Mouse (Mus musculus) common myeloid progenitor, adult 5-6 weeks (primary cell): ENCODE results near the gene Dynlt1f. TPM values are rescaled to one million over a fixed set of nuclear protein-coding genes. Genes with fewer than 3 reads are reported as not detected.
"Not testable (repeated sequence)": the region's sequence is repeated elsewhere in the genome, so short reads cannot be mapped to it uniquely, and the experiment has no call there.

Source experiments
- ATAC-seq: replicated peaks from 2 replicates; pipeline ENCODE4 v1.8.0; 2016; ENCODE audit warnings: low read depth, mild to moderate bottlenecking, moderate TSS enrichment, inconsistent platforms; ENCODE audit not compliant: poor library complexity, severe bottlenecking
- total RNA-seq: library from RNA; stranded (forward); fragments of 200-1000, 187-1606 nt; gene quantifications from 2 replicates; pipeline ENCODE4 v1.2.3, GENCODE M21; 2017

Gene Dynlt1f
- total RNA-seq, 1 experiment from 2014 or later: 97.8 TPM

DNA sequence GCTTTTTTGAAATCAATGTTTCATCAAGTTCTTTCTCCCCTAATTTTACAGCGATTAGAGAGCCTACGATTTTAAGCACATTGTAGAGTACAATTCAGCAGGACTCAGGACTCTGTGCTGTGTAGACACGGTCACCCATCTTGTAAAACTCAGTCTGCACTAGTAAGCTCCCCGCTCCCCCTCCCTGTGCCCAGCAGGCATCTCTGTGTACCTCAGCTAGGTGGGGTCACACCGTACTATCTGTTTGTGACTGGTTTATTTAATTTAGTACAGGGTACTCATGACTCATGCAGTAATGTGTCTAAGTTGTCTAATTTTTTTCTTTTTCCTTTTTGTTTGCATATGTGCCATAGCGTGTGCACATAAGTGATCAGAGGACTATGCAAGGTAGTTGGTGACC lies 22.9 kb downstream of the Dynlt1f start:
- not testable (repeated sequence) for ATAC-seq

DNA sequence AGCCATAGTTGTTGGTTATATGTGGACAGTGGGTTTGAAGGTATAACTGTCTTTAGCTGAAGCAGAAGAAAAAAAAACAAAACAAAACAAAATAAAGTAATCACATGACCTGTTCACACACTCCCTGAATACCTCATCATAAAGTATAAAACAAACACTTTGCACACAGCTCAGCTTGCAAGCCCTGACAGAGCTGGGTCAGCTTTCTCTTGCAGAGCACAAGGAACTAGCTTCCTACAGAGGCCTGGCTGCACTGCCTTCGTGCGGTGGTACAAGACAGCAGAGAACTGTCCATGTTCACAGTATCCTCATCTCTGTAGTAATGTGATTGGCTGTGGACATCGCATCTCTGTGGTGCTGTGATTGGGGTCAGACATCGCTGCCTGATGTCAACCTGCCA lies 25.3 kb downstream of the Dynlt1f start:
- ATAC-seq: not testable (repeated sequence)

DNA sequence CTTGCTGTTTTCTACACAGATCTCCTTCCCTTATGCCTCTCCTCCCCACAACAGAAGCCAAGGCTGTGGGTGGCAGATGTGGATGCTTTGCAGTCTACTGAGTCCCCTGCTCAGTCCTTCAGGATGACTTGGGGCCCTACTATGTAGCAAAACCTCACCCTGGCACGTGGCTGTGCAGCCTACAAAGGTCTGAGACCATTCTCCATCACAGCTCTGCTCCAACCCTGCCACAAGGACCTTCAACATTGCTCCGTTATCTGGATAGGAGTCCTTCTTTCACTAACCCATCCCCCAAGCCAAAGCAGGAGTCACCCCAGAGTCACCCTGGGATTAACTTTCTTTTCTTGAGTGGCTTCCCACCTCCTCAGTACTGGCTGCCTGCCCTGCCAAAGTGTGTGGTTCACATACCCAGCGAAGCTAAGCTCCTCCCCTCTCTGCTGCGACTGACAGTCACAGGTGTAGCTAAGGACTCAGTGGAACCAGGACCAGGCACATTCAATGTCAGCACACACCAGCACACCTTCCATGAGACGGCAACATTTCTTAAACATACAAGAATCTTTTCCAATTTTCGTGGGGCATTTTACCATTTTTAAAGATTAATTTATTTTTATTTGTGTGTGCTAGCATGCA lies 30.7 kb downstream of the Dynlt1f start:
- not testable (repeated sequence) for ATAC-seq

DNA sequence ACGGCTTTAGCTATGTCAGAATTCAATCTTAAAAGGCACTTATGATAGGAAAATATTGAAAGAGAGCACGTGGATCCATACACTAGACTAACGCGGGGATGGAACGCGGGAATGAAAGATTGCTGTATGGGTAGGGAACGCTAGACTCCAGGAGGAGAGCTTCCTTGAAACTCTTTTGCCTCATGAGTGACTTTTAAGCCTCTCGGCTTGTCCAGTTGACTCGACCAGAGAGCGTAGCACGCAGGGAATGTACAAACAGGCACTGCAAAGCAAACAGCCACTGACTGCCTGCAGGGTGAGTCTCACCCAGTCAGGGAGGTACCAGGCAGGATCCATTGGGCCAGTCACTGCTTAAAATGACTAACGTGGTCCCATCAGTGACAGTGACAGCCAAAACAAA lies 33.7 kb downstream of the Dynlt1f start:
- not testable (repeated sequence) for ATAC-seq

DNA sequence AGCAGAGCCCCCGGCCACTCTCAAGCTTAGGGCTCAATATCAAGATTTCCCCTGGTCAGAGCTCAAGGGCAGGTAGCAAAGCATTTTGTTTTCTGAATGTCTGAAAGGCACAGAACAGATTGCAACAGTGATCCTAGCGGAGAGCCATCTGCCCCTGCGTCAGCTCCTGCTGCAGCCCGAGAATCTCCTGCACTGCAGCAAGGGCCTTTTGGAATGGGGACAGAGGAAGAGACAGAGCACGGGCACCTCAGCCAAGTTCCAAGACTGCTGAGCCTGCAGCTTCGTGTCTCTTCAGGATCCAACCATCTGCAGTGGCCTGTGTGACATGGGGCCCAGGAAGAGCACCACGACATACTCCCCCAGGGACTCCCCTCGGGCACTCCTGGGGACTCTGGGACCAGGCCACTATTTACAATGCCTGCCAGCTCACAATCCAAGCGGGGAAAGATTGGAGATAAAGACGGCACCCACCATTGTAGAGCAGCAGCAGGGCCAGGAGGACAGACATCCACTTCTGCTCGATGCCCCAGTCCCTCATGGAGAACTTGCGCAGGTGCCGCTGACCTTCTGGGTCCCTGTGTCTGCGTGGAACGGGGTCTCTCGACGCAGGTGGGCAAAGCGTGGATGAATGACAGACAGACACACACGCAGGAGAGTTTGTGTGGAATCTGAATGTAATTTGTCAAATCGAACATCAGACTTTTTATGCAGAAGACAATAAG lies 34.8 kb downstream of the Dynlt1f start:
- ATAC-seq: not testable (repeated sequence)

DNA sequence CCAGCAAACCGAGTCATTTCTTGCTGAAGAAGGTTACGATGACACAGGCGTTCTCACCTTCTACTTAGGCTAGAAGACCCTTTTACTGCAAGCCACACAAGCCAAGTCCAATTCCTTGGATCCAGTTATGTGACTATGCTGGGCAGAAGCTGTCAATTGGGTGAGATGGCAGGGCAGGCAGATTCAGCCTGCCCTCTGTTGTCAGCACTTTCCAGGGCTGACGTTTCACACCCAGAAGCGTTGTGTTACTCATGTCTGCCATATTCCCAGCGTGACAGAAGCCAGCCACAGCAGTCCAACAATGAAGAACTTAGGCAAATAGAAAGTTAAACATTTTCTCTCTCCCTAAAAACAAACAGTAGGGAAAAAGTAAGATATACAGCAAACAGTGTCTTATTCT lies 35.7 kb downstream of the Dynlt1f start:
- ATAC-seq: not testable (repeated sequence)

DNA sequence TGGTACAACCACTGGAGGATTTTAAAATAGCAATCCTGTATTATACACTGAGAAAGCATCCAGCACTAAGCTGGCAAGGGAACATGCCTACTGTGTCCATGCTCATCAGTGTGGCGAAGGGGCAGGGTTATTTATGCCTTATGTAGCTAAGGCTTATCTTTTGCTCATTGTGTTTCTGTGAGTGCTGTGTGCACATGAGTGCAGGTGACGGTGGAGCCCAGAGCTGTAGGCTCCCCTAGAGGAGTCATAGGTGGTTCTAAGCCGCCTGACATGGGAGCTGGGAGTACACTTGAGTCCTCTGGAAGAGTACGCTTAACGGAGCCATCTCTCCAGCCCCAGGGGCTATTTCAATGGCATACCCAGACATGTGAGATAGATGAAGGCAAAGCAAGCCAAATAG lies 36.4 kb downstream of the Dynlt1f start:
- ATAC-seq: not testable (repeated sequence)

DNA sequence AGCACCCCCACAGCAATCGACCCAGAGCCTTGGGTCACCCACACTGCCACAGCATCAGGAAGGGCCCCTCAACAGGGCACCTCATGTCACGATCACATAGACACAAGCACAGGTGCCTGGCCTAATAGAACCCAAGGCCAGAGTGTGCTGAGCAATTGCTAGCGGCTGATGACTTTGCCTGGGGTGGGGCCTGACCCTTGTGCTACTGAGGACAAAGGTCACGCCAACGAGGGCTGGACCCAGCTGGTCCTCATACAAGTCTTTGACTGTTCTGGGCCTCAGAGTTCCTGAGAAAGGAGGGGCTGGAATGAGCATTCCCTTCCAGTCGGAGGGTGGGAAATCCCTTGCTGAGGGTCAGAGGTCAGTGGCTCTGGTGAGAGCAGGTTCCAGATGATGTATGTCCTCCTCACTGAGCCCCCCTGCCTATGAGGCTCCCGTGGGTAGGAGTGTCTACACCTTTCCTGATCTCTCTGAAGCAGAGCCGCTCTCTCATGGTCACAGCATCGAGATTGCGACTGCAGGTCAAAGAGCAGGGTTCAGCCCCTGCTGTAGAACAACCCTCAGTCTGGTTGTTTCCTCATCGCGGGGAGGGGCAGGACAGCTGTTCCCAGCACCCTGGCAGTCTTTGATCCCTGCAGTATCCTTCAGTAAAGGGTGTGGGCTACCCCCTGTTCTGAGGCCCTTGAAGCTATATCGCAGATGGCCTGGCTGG lies 37.9 kb downstream of the Dynlt1f start:
- not testable (repeated sequence) for ATAC-seq

DNA sequence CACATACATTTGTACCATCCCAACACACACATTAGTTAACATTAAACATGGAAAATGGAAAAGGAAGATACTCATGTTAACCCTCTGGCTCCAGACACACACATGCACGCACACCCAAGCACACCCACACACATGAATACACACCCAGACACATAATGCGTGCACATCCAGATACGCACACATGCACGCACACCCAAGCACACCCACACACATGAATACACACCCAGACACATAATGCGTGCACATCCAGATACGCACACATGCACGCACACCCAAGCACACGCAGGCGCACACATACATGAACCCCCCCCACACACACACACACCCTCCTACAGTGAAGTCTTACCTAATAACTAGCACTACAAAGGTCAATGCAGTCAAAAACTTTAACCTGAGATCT lies 39.0 kb downstream of the Dynlt1f start:
- ATAC-seq: not testable (repeated sequence)

DNA sequence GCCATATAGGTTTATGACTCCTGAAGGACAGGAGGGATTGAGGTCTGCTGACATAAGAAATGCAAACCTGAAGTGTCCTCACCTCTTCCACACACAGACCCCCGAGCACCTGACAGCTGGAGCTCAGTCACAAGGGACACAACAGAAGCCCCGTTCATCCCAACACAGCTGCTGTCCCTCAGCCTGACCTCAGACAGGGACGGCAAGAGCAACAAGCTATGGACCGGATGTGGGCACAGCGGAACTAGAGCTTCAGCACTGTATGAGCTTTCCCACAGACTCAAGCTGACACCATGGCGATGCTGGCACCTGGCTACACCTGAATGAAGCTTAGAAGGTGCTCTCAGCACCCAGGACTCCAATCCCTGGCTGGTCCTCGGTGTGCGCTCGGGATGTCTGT lies 41.4 kb downstream of the Dynlt1f start:
- not testable (repeated sequence) for ATAC-seq

DNA sequence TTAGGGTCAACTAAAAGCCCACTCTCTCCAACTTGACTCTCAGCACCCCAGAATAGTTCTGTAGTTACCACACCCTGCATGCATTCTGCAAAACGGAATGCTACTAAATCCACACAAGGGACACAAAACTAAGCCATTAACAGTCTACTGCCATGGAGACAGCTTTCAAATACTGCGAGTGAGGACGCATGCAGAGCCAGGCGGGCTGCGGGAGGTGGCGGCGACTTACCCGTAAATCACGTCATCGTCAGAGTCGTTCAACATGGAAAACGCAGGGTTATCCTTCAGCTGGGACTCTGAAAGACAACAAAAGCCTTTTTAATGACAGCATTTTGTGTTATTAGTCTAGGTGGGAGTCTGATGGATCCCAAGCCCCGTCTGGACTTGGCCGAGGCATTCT lies 42.2 kb downstream of the Dynlt1f start:
- ATAC-seq: not testable (repeated sequence)

DNA sequence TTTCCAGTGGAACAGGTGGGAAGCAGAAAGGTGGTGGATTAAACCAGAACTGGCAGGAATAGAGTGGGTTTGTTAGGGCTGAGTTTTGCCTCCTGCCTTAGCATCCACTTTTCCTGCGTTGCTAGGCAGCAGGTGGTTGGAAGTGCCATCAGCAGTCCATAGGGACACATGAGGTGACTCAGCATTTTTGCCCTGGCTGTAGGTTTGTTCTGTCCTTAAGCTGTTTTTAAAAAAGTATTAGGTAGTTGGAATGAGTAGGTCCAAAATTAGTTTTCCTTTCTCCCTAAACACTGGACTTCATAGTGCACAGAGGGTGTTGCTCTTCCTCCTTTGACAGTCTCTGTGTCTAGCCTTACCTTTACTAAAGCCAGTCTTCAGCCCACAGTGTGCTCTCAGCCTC lies 50.4 kb downstream of the Dynlt1f start:
- ATAC-seq: not testable (repeated sequence)

DNA sequence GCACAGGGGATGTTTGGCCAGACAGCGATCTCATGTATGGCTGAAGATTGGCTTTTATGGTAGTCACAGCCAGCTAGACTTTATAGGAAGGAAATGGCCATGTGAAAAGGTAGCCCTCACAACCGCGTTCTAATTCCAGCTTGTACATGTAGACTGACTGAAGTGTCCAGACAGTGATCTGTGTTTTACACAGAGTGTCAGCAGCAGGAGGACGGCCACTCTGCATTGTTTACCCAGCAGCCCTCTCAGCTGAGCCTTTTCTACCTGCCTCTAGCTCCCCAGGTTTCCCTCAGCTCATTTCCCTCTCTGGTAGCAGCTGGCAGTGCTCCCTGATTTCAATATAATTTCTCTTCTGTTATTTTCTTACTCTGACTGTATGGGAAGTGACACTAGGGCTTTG lies 53.5 kb downstream of the Dynlt1f start:
- peak; percentile 10; the same call in 1 of the 2 replicates for ATAC-seq

DNA sequence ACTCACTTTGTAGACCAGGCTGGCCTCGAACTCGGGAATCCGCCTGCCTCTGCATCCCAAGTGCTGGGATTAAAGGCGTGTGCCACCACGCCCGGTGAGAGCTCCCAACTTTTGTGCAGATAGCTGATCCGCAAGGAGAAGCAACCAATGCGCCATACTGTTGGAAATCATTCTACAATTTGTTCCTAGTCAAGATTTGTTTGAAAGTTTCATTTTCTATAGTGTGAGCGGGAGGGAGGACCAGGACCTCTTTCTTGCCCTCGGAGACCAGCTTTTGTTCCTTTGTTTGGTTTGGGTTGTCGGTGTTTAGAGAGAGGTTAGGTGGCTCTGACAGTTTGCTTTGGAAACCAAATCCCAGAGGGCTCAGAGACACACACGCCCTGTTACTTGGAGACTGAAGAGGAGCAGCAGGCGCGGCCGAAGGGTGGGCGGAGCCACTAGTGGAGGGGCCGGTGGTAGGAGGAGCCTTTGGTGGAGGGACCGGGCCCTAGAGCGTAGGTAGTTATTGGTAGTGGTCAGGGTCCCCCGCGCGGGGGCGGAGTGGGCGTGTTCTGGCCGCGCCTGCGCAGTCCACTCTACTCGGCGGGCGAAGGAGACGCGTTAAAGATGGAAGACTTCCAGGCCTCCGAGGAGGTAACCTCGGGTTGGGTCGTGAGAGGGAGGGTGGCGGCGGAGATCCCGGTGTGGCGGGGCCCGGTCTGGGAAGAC lies 54.3 kb downstream of the Dynlt1f start, which contains the start of gene Dynlt1c:
Dynlt1c (plus strand) TSS at position 468 of the 708 bp plus-strand sequence.
- peak; percentile 98 for ATAC-seq

DNA sequence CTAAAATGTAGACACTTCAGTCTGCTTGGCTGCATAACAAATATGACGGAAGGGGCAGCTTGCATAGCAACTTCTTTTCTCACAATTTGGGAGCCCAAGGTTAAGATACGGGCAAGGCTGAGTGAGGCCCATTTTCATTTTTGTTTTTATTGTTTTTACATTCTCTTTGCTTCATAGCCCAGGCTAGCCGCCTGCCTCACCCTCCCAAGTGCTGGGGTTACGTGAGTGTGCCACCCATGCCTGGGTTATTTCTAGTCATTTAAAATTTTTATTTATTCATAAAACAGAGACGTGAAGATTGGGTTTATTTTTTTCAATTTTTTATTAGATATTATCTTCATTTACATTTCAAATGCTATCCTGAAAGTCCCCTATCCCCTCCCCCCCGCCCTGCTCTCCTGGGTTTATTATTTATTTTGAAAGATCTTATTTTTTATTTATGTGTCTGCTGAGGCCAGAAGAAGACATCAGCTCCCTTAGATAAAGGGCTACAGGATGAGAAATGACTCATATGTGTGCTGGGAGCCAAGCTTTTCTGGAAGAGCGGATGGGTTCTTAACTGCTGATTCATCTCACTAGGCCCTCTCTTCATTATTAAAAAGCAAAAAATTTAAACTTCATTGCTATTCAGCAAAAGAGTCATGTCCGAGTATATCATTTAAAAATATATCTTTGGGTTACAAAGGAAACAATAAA lies 55.3 kb downstream of the Dynlt1f start:
- ATAC-seq: not testable (repeated sequence)

DNA sequence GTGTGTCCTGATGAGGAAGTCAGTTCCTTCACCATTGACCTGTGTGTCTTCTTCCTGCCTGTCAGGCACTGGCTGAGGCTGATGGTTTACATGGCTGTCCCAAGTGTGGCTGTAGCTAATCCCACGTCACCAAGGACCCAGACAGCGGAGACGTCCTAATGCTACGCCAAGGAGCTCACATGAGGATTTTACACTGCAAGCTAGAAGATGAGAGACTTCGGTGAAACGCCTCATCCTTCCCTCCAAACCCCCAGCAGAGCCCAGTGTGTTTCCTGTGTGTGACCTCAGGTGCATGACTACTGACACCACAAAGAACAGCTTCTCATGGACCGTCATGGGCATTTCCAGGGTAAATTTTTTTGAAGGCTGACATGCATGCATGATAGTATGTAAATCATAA lies 57.3 kb downstream of the Dynlt1f start:
- ATAC-seq: not testable (repeated sequence)
